Mouse (Mus musculus): ENCODE measurements around the gene Ttc13. TPM values are rescaled to one million over a fixed set of nuclear protein-coding genes. Genes with fewer than 3 reads are reported as not detected.

The Ttc13 gene
- total RNA-seq, 2 experiments from 2014 or later, result 39.8 to 41.5 TPM

GRCm38 (mm10) chr8:124704376-124704775 lies 17.4 kb downstream of the Ttc13 start:
- no peak for DNase-seq

- DNase-seq, result no peak
Measured at GRCm38 (mm10) chr8:124703526-124703925, 18.3 kb downstream of the Ttc13 start.

GRCm38 (mm10) chr8:124702183-124702582 lies 19.6 kb downstream of the Ttc13 start:
- no peak for DNase-seq

- DNase-seq, result no peak
Measured at GRCm38 (mm10) chr8:124701023-124701422, 20.8 kb downstream of the Ttc13 start.

- no peak for DNase-seq
Measured at GRCm38 (mm10) chr8:124700271-124700670, 21.5 kb downstream of the Ttc13 start.

- DNase-seq, result no peak
Measured at GRCm38 (mm10) chr8:124695424-124696100, 26.2 kb downstream of the Ttc13 start.

GRCm38 (mm10) chr8:124691706-124692105 lies 30.1 kb downstream of the Ttc13 start:
- DNase-seq, result no peak

GRCm38 (mm10) chr8:124688899-124689298 lies 32.9 kb downstream of the Ttc13 start:
- no peak for DNase-seq

- DNase-seq, result no peak
Measured at GRCm38 (mm10) chr8:124682218-124682617, 39.6 kb downstream of the Ttc13 start.

- no peak for DNase-seq
Measured at GRCm38 (mm10) chr8:124681792-124682157, 40.0 kb downstream of the Ttc13 start.

GRCm38 (mm10) chr8:124681077-124681791 lies 40.5 kb downstream of the Ttc13 start:
- no peak for DNase-seq

- DNase-seq, result no peak
Measured at GRCm38 (mm10) chr8:124678246-124678645, 43.5 kb downstream of the Ttc13 start.

GRCm38 (mm10) chr8:124677486-124677885 lies 44.3 kb downstream of the Ttc13 start:
- DNase-seq, result peak; percentile 82 to 86

GRCm38 (mm10) chr8:124677078-124677477 lies 44.7 kb downstream of the Ttc13 start:
- DNase-seq, result no peak

- DNase-seq, result no peak
Measured at GRCm38 (mm10) chr8:124676661-124677060, 45.1 kb downstream of the Ttc13 start.

GRCm38 (mm10) chr8:124672345-124672744 lies 49.4 kb downstream of the Ttc13 start:
- DNase-seq, result no peak

- peak; percentile 64 to 73 for DNase-seq
Measured at GRCm38 (mm10) chr8:124668798-124669197, 53.0 kb downstream of the Ttc13 start.

- no peak for DNase-seq
Measured at GRCm38 (mm10) chr8:124664414-124664813, 57.4 kb downstream of the Ttc13 start.

GRCm38 (mm10) chr8:124663874-124664230 lies 57.9 kb downstream of the Ttc13 start:
- DNase-seq, result no peak

- DNase-seq, result peak; percentile 92 to 96
Measured at GRCm38 (mm10) chr8:124663112-124663873, 58.5 kb downstream of the Ttc13 start, which contains the start of gene 2310022B05Rik. Gene 2310022B05Rik, minus strand, starts transcription at chr8:124663369.

GRCm38 (mm10) chr8:124662446-124663111 lies 59.2 kb downstream of the Ttc13 start:
- no peak for DNase-seq

- no peak for DNase-seq
Measured at GRCm38 (mm10) chr8:124661781-124662180, 60.0 kb downstream of the Ttc13 start.

Measured in adrenal gland, postnatal 36 days (tissue).